Mouse (Mus musculus) intestine, embryonic 16.5 days (tissue): ENCODE results near the gene Casc3. TPM values are rescaled to one million over a fixed set of nuclear protein-coding genes. Genes with fewer than 3 reads are reported as not detected.
A peak's percentile ranks its signal among the peaks of the same experiment; 100 is the strongest.
"Not testable (repeated sequence)": the region's sequence is repeated elsewhere in the genome, so short reads cannot be mapped to it uniquely, and the experiment has no call there.

Source experiments
- ATAC-seq: fragments of 200-750 bp; cut with Nextera tagmentation; 2 replicates; pipeline ENCODE4 v1.8.0; 2017; ENCODE audit warnings: moderate TSS enrichment, moderate library complexity
- H3K27ac ChIP-seq: fragments of 300-500 bp; sonication (generic); 2 replicates; pipeline ENCODE4 v1.5.1; 2014; ENCODE audit warnings: mild to moderate bottlenecking, low read length
- H3K27me3 ChIP-seq: fragments of 300-500 bp; sonication (generic); replicated peaks from 2 replicates; pipeline ENCODE4 v1.6.1; 2014; ENCODE audit warnings: low read length, control low read depth, mixed read lengths; ENCODE audit not compliant: control insufficient read depth, insufficient read depth
- H3K36me3 ChIP-seq: fragments of 300-500 bp; sonication (generic); 2 replicates; pipeline ENCODE4 v1.6.1; 2014; ENCODE audit warnings: low read length, control low read depth; ENCODE audit not compliant: control insufficient read depth, insufficient read depth
- H3K4me1 ChIP-seq: fragments of 300-500 bp; sonication (generic); 2 replicates; pipeline ENCODE4 v1.6.1; 2014; ENCODE audit warnings: low read length, control low read depth, mixed read lengths; ENCODE audit not compliant: control insufficient read depth, insufficient read depth
- H3K4me2 ChIP-seq: fragments of 300-500 bp; sonication (generic); 2 replicates; pipeline ENCODE4 v1.6.1; 2014; ENCODE audit warnings: low read depth, low read length, control low read depth
- H3K4me3 ChIP-seq: fragments of 300-500 bp; sonication (generic); 2 replicates; pipeline ENCODE4 v1.5.1; 2014; ENCODE audit warnings: mild to moderate bottlenecking, low read length
- H3K9ac ChIP-seq: fragments of 300-500 bp; sonication (generic); 2 replicates; pipeline ENCODE4 v1.6.1; 2014; ENCODE audit warnings: low read depth, low read length
- H3K9me3 ChIP-seq: fragments of 300-500 bp; sonication (generic); 2 replicates; pipeline ENCODE4 v1.6.1; 2016; ENCODE audit warnings: low read length, control low read depth; ENCODE audit not compliant: control insufficient read depth
- WGBS: fragments of 180-500 bp; shearing (Covaris S2); extraction: QIAGEN DNeasy Blood & Tissue Kit; methylation state at CpG from one replicate; pipeline ENCODE4 v1.1.7; 2014; 5-methylcytosine and 5-hydroxymethylcytosine counted together
- polyA plus RNA-seq: library from polyadenylated mRNA; unstranded; fragments of >200 nt; fragmentation: Nextera tagmentation; extraction: Ambion mirVana; gene quantifications from 2 replicates; pipeline ENCODE4 v1.2.1, GENCODE M21; 2015

The Casc3 gene
- polyA plus RNA-seq, 1 experiment from 2014 or later = 23.1 TPM

DNA sequence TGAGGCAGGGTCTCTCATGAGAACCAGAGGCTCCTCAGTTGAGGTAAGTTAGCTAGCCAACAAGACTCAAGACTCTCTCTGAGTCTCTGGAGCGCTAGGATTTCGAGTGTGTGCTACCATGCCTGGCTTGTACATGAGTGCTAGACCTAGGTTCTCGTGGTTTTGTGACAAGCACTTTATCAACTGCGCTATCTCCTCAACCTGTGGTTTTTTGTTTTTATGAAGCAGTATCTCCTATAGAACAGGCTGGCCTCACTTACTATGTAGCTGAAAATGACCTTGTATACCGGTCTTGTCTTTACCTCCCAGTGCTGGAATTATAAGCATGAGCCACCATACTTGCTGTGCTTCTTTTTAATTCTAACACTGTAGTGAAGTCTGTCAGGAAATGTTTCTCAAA lies 16.3 kb downstream of the Casc3 start:
- no peaks in the 10 kb centered on the region for H3K9me3 ChIP-seq
- H3K4me2 ChIP-seq = no peak overlapping the region
- H3K27me3 ChIP-seq = no peaks in the 10 kb centered on the region
- H3K4me1 ChIP-seq = no peaks in the 10 kb centered on the region
- H3K4me3 ChIP-seq = no peak overlapping the region
- H3K9ac ChIP-seq = no peak overlapping the region
- peaks cover 20% of the 10 kb centered on the region for H3K36me3 ChIP-seq
- WGBS = 93% methylated on average over 5 of the region's 5 CpGs
- ATAC-seq = no peak
- no peak overlapping the region for H3K27ac ChIP-seq

DNA sequence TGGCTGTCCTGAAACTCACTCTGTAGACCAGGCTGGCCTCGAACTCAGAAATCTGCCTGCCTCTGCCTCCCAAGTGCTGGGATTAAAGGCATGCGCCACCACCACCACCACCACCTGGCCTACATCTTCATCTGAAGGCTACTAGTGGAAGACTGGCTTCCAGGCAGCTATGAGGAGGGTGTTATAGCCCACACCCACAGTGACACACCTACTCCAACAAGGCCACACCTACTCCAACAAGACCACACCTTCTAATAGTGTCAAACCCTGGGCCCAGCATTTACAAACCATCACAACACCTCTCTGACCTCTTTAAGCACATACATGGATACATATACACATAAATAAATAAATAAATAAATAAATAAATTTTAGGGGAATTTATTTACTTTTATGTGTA lies 21.4 kb downstream of the Casc3 start:
- H3K4me1 ChIP-seq, H3K4me3 ChIP-seq, H3K9me3 ChIP-seq, H3K4me2 ChIP-seq, H3K9ac ChIP-seq, H3K27me3 ChIP-seq, ATAC-seq, H3K27ac ChIP-seq: not testable (repeated sequence)
- peaks cover 29% of the 10 kb centered on the region for H3K36me3 ChIP-seq
- WGBS = 95% methylated on average over 2 of the region's 2 CpGs

DNA sequence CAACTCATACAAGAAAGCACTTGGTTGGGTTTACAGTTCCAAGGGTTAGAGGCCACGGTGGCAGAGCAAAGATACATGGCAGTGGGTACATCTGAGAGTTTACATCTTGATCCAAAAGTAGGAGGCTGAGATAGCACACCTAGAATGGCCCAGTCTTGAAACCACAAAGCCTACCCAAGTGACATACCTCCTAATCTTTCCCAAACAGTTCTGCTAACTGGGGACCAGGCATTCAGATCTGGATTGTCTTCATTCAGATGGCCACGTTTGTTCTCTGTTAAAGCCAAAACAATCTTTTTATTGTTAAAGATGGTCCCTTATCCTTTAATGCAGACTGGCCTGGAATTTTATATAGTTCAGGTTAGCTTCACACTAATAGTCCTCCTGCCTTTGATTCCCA lies 23.2 kb downstream of the Casc3 start:
- Histone ChIP-seq H3K4me3 (no peak overlapping the region), H3K4me2 (no peak overlapping the region), H3K9ac (no peak overlapping the region), H3K9me3 (no peaks in the 10 kb centered on the region), H3K27ac (no peak overlapping the region), H3K36me3 (peaks cover 20% of the 10 kb centered on the region), H3K27me3 (no peaks in the 10 kb centered on the region), H3K4me1 (no peaks in the 10 kb centered on the region)
- 82% methylated on average over 2 of the region's 2 CpGs for WGBS
- ATAC-seq = no peak

DNA sequence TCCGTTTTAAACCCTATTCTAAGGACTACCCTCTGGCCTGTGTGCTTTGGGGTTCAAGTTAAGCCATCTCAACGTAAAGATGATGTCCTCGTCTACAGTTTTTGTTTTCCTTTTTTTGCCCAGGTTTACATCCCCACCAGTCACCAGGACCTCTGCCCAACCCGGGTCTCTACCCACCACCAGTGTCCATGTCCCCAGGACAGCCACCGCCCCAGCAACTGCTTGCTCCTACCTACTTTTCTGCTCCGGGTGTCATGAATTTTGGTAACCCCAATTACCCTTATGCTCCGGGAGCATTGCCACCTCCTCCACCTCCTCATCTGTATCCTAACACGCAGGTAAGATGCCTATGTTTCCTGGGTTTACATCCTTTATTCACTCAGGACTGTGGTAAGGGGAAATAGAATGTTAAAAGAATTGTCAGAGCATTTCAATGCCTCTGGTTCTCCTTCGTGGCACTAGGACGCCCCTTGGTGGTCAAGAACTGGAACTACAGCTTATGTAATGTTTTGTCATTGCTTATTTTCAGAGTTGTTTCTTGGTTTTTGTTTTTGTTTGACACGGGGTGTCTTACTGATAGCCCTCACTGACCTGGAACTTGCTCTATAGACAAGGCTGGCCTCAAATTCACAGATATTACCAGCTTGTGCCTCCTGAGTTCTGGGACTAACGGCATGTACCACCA lies 24.5 kb downstream of the Casc3 start:
- Histone ChIP-seq H3K36me3 (peaks cover 22% of the 10 kb centered on the region), H3K4me2 (no peak overlapping the region), H3K4me3 (no peak overlapping the region), H3K9me3 (no peaks in the 10 kb centered on the region), H3K27ac (no peak overlapping the region), H3K9ac (no peak overlapping the region), H3K27me3 (no peaks in the 10 kb centered on the region), H3K4me1 (no peaks in the 10 kb centered on the region)
- no peak for ATAC-seq
- 72% methylated on average over 12 of the region's 12 CpGs for WGBS

DNA sequence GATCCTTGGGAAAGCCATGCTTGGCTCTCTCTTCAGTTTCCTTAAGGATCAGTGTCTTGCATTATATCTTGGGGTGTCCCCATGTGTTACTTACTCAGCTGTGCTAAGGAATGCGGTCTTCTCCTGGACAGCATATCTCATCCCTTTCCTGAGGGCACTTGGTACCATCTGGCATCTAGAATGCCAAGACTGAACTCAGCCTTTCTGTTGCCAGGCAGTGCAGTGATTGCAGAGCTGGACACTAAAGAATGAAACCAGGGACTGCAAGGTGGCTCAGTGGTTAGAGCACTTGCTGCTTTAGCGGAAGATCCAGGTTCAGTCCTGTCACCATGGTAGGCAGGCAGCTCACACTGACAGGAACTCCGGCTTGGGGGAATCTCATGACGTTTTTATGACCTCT lies 25.2 kb downstream of the Casc3 start:
- Histone ChIP-seq H3K4me3 (no peak overlapping the region), H3K27ac (no peak overlapping the region), H3K36me3 (peaks cover 22% of the 10 kb centered on the region), H3K9me3 (no peaks in the 10 kb centered on the region), H3K27me3 (no peaks in the 10 kb centered on the region), H3K9ac (no peak overlapping the region), H3K4me2 (no peak overlapping the region), H3K4me1 (no peaks in the 10 kb centered on the region; the same call in 1 of the 2 replicates)
- ATAC-seq = no peak
- 57% methylated on average over 4 of the region's 4 CpGs for WGBS

DNA sequence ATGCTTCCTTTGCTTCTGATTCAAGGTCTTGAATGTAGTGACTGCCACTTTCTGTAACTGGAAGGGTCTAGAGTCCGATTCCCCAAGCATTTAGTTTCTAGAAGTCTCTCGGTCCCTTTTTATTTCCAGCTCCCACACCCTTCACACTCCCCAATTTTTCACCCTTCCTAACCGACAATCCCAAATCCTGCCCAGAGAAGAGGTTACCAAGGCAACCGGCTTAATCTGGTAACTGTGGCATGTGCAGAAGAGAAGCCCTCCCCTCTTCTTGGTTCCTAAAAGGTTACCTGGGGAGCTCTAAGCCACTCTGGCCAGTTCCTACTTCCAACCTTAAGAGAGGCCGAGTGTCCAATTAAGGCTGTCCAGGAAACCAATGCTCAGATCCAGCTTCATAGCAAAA lies 30.6 kb downstream of the Casc3 start:
- no peaks in the 10 kb centered on the region for H3K27me3 ChIP-seq
- no peak overlapping the region for H3K27ac ChIP-seq
- no peak overlapping the region for H3K9ac ChIP-seq
- no peak for ATAC-seq
- H3K9me3 ChIP-seq = no peaks in the 10 kb centered on the region
- H3K4me2 ChIP-seq = no peak overlapping the region
- WGBS = 46% methylated on average over 5 of the region's 5 CpGs
- peaks cover 23% of the 10 kb centered on the region for H3K4me1 ChIP-seq
- no peak overlapping the region for H3K4me3 ChIP-seq
- H3K36me3 ChIP-seq = peaks cover 9% of the 10 kb centered on the region

DNA sequence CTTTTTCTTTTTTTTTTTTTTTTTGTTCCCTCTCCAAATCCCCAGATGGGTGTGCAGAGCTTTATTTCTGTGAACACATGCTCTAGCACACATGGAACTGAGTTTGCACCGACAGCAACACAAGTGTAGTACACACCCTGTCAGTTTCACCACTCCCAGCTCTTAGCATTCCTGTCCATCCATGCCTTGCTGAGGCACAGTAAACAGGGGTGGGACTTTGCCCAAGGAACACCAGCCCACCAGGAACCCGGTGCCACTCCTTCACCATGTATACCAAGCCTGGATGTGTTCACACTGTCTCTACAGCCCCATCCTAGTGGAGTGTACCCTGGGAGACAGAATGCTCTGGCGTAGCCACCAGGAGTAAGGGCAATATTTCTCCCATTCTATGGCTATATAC lies 31.0 kb downstream of the Casc3 start:
- H3K9ac ChIP-seq = no peak overlapping the region
- ATAC-seq = 0 out of 2 replicates have a peak, but pooled peaks have one; percentile 19

DNA sequence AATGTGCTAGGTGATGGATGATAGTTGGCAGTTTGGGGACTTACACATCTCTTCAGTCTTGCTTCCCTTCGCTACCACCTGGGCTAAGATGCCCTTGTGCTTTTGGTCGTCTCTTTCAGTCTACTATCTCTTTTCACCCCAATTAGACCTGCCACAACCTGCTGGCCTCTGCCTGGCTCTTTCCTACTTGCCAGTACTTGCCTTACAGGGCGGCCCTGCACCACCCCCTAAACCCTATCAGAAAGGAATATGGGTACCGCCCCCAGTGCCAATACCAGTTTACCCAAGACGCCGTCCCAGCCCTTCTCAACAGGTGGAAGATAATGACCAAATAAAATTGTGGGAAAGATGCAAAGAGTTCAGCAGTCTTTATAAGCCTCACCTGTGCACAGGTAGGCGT lies 31.4 kb downstream of the Casc3 start:
- no peaks in the 10 kb centered on the region for H3K27me3 ChIP-seq
- peak overlapping the region; percentile 80 for H3K4me3 ChIP-seq
- H3K9me3 ChIP-seq = no peaks in the 10 kb centered on the region
- peak; percentile 39 for ATAC-seq
- peak overlapping the region; percentile 100 for H3K4me2 ChIP-seq
- H3K36me3 ChIP-seq = peaks cover 9% of the 10 kb centered on the region
- peak overlapping the region; percentile 18; the same call in 1 of the 2 replicates for H3K27ac ChIP-seq
- peaks cover 23% of the 10 kb centered on the region for H3K4me1 ChIP-seq
- H3K9ac ChIP-seq = 0 out of 2 replicates have a peak overlapping the region, but pooled peaks have one; percentile 81
- WGBS = 24% methylated on average over 7 of the region's 7 CpGs

More for the DNA sequence above, 31.0 kb downstream of the Casc3 start:
- Histone ChIP-seq H3K27me3 (no peaks in the 10 kb centered on the region), H3K4me2 (no peak overlapping the region), H3K27ac (peak overlapping the region; percentile 18; the same call in 1 of the 2 replicates), H3K36me3 (peaks cover 9% of the 10 kb centered on the region), H3K4me1 (peaks cover 23% of the 10 kb centered on the region), H3K4me3 (no peak overlapping the region), H3K9me3 (no peaks in the 10 kb centered on the region)
- WGBS = 48% methylated on average over 3 of the region's 3 CpGs

DNA sequence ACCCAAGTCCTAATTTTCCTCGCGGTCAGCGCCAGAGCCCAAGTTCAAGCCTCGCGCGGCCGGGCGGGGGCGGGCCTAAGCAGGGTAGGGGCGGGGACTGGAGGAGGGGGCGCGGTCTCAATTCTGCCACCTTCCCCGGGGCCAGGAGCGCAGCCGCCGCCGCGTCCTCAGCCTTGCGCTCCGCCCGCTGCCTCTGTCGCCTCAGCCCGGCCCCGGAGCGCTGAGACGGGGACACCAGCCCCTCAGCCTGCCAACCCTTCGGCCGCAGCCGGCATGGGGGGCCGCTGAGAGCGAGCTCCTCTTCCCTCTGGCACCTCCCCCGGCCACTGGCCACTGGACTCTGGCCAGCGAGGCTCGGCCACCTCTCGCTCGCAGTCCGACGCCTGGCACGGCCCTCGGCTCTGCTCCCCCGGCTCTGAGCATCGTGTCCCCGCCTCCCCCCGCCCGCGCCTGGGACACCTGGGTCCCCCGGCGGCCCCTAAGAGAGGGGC lies 32.0 kb downstream of the Casc3 start, which contains the start of gene Rapgefl1:
Rapgefl1 (plus strand) TSS at position 135 of the 491 bp plus-strand sequence.
- no peaks in the 10 kb centered on the region for H3K27me3 ChIP-seq
- H3K4me1 ChIP-seq = peaks cover 23% of the 10 kb centered on the region
- peak within 1 kb of the TSS; percentile 100 for H3K4me2 ChIP-seq
- peak within 1 kb of the TSS; percentile 25; the same call in 1 of the 2 replicates for H3K27ac ChIP-seq
- H3K4me3 ChIP-seq = peak within 1 kb of the TSS; percentile 80
- peak within 1 kb of the TSS; percentile 81 for H3K9ac ChIP-seq
- ATAC-seq = peak; percentile 90
- peaks cover 7% of the 10 kb centered on the region for H3K36me3 ChIP-seq
- under 1% methylated on average over 47 of the region's 48 CpGs for WGBS
- H3K9me3 ChIP-seq = no peaks in the 10 kb centered on the region
